Mouse (Mus musculus): ENCODE data around the gene Hist3h2a. TPM values are rescaled to one million over a fixed set of nuclear protein-coding genes. Genes with fewer than 3 reads are reported as not detected.
A peak's percentile ranks its signal among the peaks of the same experiment; 100 is the strongest.
"Not testable (repeated sequence)": the region's sequence is repeated elsewhere in the genome, so short reads cannot be mapped to it uniquely, and the experiment has no call there.

The Hist3h2a gene
- total RNA-seq, 2 experiments from 2014 or later, result 73.2 to 83.2 TPM

- peak in 1 of 2 experiments; percentile 59 for DNase-seq
These were observed 6.5 kb upstream of the Hist3h2a start for GRCm38 (mm10) chr11:58947798-58948528.

- peak; percentile 80 for DNase-seq
These were observed 5.7 kb upstream of the Hist3h2a start, which contains the start of gene Hist3h2ba for GRCm38 (mm10) chr11:58948542-58949479. Gene Hist3h2ba, plus strand, starts transcription at chr11:58948920.

- DNase-seq, result peak in 1 of 2 experiments; percentile 58
These were observed 4.7 kb upstream of the Hist3h2a start for GRCm38 (mm10) chr11:58949480-58950431.

- DNase-seq, result no peak
These were observed 3.3 kb upstream of the Hist3h2a start for GRCm38 (mm10) chr11:58951210-58951609.

- DNase-seq, result no peak
These were observed 925 bp upstream of the Hist3h2a start for GRCm38 (mm10) chr11:58953351-58954169.

- DNase-seq, result not testable (repeated sequence)
These were observed 390 bp upstream of the Hist3h2a start for GRCm38 (mm10) chr11:58954170-58954419.

- no peak for DNase-seq
These were observed 820 bp downstream of the Hist3h2a start for GRCm38 (mm10) chr11:58955143-58955867.

GRCm38 (mm10) chr11:58955868-58956257 is 1.4 kb downstream of the Hist3h2a start:
- no peak for DNase-seq

GRCm38 (mm10) chr11:58957226-58957914 is 2.9 kb downstream of the Hist3h2a start:
- peak in 1 of 2 experiments; percentile 30 for DNase-seq

- no peak for DNase-seq
These were observed 4.1 kb downstream of the Hist3h2a start for GRCm38 (mm10) chr11:58958536-58958935.

- DNase-seq, result no peak
These were observed 4.8 kb downstream of the Hist3h2a start for GRCm38 (mm10) chr11:58959186-58959825.

GRCm38 (mm10) chr11:58959921-58960465 is 5.5 kb downstream of the Hist3h2a start:
- DNase-seq, result peak; percentile 73 to 75

GRCm38 (mm10) chr11:58961364-58962177 is 7.1 kb downstream of the Hist3h2a start:
- no peak for DNase-seq

GRCm38 (mm10) chr11:58963543-58963942 is 9.1 kb downstream of the Hist3h2a start:
- no peak for DNase-seq

- no peak for DNase-seq
These were observed 9.7 kb downstream of the Hist3h2a start for GRCm38 (mm10) chr11:58964216-58964615.

- DNase-seq, result no peak
These were observed 10.7 kb downstream of the Hist3h2a start for GRCm38 (mm10) chr11:58965001-58965760.

GRCm38 (mm10) chr11:58967346-58967745 is 12.9 kb downstream of the Hist3h2a start:
- DNase-seq, result no peak

GRCm38 (mm10) chr11:58968551-58968950 is 14.1 kb downstream of the Hist3h2a start:
- no peak for DNase-seq
